Mouse (Mus musculus) E14TG2a.4 (cell line): ENCODE data around the gene Larp4b.

ENCODE experiments used
- CTCF ChIP-seq: conservative IDR thresholded peaks from 2 replicates; pipeline ENCODE4 v1.5.1; 2014; ENCODE audit warnings: low read length
- NANOG ChIP-seq: IDR thresholded peaks from 2 replicates; pipeline ENCODE4 v1.6.1; 2014; ENCODE audit warnings: borderline replicate concordance, low read length, mixed read lengths
- POU5F1 ChIP-seq: IDR thresholded peaks from 2 replicates; pipeline ENCODE4 v1.6.1; 2014; ENCODE audit warnings: low read length, borderline replicate concordance

DNA sequence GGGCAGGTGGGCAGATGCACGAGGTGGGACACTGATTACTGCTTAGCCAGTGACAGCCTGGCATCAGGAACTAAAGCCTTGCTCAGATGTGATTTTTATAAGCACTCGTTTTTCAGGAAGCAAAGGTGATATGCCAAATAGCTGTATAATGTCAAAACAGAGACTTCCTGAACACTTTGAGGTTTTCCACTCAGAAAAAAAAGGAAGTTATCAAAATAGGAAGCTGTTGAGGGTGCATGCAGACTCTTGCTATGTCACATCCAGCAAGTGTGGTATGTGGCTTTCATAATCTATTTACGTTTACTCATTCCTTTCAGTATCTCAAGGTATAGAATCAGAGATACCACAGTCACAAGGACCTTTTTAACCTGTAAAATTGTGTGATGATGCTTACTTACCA, 79.7 kb downstream of the Larp4b start:
- TF ChIP-seq CTCF (no peak), NANOG (no peak), POU5F1 (no peak)
